Mouse (Mus musculus): ENCODE results near the gene Bank1.

The Bank1 gene

DNA sequence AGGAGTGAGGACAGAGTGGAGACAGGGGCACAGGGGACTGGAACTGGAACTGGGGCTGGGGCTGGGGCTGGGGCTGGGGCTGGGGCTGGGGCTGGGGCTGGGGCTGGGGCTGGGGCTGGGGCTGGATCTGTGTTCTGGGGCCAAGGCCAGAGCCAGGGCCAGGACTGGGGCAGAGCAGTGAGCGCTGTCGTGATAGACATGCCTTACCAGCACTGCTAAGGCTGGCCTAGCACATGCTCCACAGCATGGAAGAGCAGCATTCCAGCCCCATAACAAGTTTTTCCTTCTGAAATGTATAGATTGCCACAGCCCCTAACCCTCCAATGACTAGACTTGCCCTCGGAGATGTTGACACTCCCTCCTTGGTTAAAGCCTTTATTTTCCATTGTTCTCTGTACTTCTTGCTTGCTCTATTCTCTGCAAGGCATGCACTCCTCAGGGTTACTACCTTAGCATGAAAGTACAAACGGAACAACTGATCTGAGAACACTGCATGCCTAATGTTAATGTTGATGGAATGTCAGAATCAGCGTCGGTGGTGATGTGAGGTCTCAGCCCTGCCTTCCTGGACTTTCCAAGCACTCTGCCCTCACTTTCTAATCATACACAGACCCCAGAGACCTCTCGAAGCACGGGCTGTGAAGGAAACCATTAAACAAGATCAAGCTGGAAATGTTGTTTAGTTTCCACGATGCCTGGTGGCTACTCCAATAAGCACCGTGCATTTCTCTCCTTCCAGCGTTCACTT is 318.6 kb downstream of the Bank1 start:
- no peak for DNase-seq (ENCODE audit: low spot score in 2 of 2)
